9 mouse cellular contexts compared by ENCODE assay signal in genomic region chr4:145155956-145156355, GRCm38 (mm10). TPM values are rescaled to one million over a fixed set of nuclear protein-coding genes. Genes with fewer than 3 reads are reported as not detected.
A peak's percentile ranks its signal among the peaks of the same experiment; 100 is the strongest.
DNase-seq lines count a peak whose midpoint lies in the region; ATAC-seq lines count a peak whose summit lies in the region.
"Had no signal": no experiment of that assay in that cellular context is flagged by ENCODE, and none has a peak within 500 bp of the region (broad histone marks: within the 10 kb centered on the region; RNA-seq: fewer than 3 reads in every experiment).

No protein-coding gene starts in this region.

- no peaks in the 10 kb centered on the region for H3K4me1 ChIP-seq in forebrain, embryonic 10.5 days
- H3K4me1 ChIP-seq in forebrain, embryonic 15.5 days, result no peaks in the 10 kb centered on the region
- H3K4me1 ChIP-seq: limb, embryonic 15.5 days had no signal

- H3K4me2 ChIP-seq in forebrain, embryonic 15.5 days (replicated peaks), result no peak overlapping the region
- H3K4me2 ChIP-seq: limb, embryonic 15.5 days had no signal

- 48% methylated on average over 8 of the region's 8 CpGs for WGBS in forebrain, embryonic 10.5 days
- WGBS in forebrain, embryonic 15.5 days, result 44% methylated on average over 8 of the region's 8 CpGs

- H3K36me3 ChIP-seq in forebrain, embryonic 10.5 days (replicated peaks), result peaks cover 82% of the 10 kb centered on the region
- H3K36me3 ChIP-seq in forebrain, embryonic 15.5 days, result peaks cover 81% of the 10 kb centered on the region

- ATAC-seq in forebrain, embryonic 15.5 days (replicated peaks), result no peak

- DNase-seq in forebrain, embryonic 10.5 days (ENCODE audit: extremely low spot score, low spot score), result peak; percentile 26
- DNase-seq in adrenal gland, postnatal 10 days, result peak; percentile 60
- peak; percentile 28 for DNase-seq in embryo, embryonic 9.5 days (ENCODE audit: extremely low spot score)
- peak; percentile 57 for DNase-seq in heart, postnatal 4 days
- DNase-seq in layer of hippocampus, adult 9-10 months (ENCODE audit: low spot score), result peak; percentile 26
- DNase-seq in lung, postnatal 10 days, result peak; percentile 56
- DNase-seq in retina, adult 2 months (ENCODE audit: low read depth, low spot score), result peak; percentile 34

- no peaks in the 10 kb centered on the region for H3K9me3 ChIP-seq in forebrain, embryonic 10.5 days
- no peaks in the 10 kb centered on the region for H3K9me3 ChIP-seq in forebrain, embryonic 15.5 days
- H3K9me3 ChIP-seq: limb, embryonic 15.5 days had no signal

- no peak overlapping the region for H3K4me3 ChIP-seq in forebrain, embryonic 10.5 days
- H3K4me3 ChIP-seq in forebrain, embryonic 15.5 days, result no peak overlapping the region
- H3K4me3 ChIP-seq: limb, embryonic 15.5 days had no signal

- H3K9ac ChIP-seq in forebrain, embryonic 15.5 days (replicated peaks), result no peak overlapping the region
- H3K9ac ChIP-seq: limb, embryonic 15.5 days had no signal

- H3K27me3 ChIP-seq in forebrain, embryonic 10.5 days (ENCODE audit: poor library complexity, severe bottlenecking), result no peaks in the 10 kb centered on the region
- H3K27me3 ChIP-seq in forebrain, embryonic 15.5 days, result no peaks in the 10 kb centered on the region
- H3K27me3 ChIP-seq: limb, embryonic 15.5 days had no signal

- no peak overlapping the region for H3K27ac ChIP-seq in forebrain, embryonic 10.5 days
- H3K27ac ChIP-seq in forebrain, embryonic 15.5 days (replicated peaks), result no peak overlapping the region
- H3K27ac ChIP-seq: limb, embryonic 15.5 days had no signal

RNA-seq across cellular contexts. Expression of gene Vps13d, which starts 38.8 kb away (rescaled TPM):
- polyA plus RNA-seq in forebrain, embryonic 10.5 days (2016; fragmentation: Nextera tagmentation; extraction: Ambion mirVana), result 4.4 and 5.8 TPM in 2 replicates
- 9.4 and 9.6 TPM in 2 replicates for polyA plus RNA-seq in forebrain, embryonic 15.5 days (2015; fragmentation: Nextera tagmentation; extraction: Ambion mirVana)
- total RNA-seq in adrenal gland, postnatal 10 days (2021), result 10 to 100 TPM; 49.4 to 66.0 TPM
- total RNA-seq in heart, postnatal 4 days (2021), result 10 to 100 TPM; 67.7 to 68.9 TPM
